Mouse (Mus musculus): ENCODE results near the gene Plxna1. TPM values are rescaled to one million over a fixed set of nuclear protein-coding genes. Genes with fewer than 3 reads are reported as not detected.

Gene Plxna1
- polyA plus RNA-seq, 1 experiment from 2014 or later = 33.2 TPM

- H3K9me3 ChIP-seq (replicated peaks) = no peaks in the 10 kb centered on the region
- H3K4me2 ChIP-seq (replicated peaks) = no peak overlapping the region
- peaks cover 10% of the 10 kb centered on the region; the same call in 1 of the 2 replicates for H3K4me1 ChIP-seq
- ATAC-seq (ENCODE audit: insufficient number of reproducible peaks, low FRiP score, low TSS enrichment, low read depth) = peak; percentile 64; the same call in 1 of the 2 replicates
- H3K9ac ChIP-seq = no peak overlapping the region
- no peaks in the 10 kb centered on the region for H3K27me3 ChIP-seq
- no peak overlapping the region for H3K4me3 ChIP-seq (replicated peaks)
- 38% methylated on average over 10 of the region's 10 CpGs for WGBS
- H3K27ac ChIP-seq (replicated peaks) = no peak overlapping the region
- no peaks in the 10 kb centered on the region for H3K36me3 ChIP-seq
These were observed 90.5 kb downstream of the Plxna1 start for GRCm38 (mm10) chr6:89271731-89272475.

- Histone ChIP-seq H3K9ac (no peak overlapping the region), H3K27ac (replicated peaks) (no peak overlapping the region), H3K4me1 (peaks cover 5% of the 10 kb centered on the region; the same call in 1 of the 2 replicates), H3K4me2 (replicated peaks) (no peak overlapping the region), H3K4me3 (replicated peaks) (no peak overlapping the region), H3K9me3 (replicated peaks) (no peaks in the 10 kb centered on the region), H3K36me3 (no peaks in the 10 kb centered on the region), H3K27me3 (no peaks in the 10 kb centered on the region)
- 72% methylated on average over 5 of the region's 5 CpGs for WGBS
- ATAC-seq (ENCODE audit: insufficient number of reproducible peaks, low FRiP score, low TSS enrichment, low read depth) = no peak
These were observed 95.2 kb downstream of the Plxna1 start for GRCm38 (mm10) chr6:89267181-89267580.

Other genes starting within 250 kb of the Plxna1 start
- gene Chchd6, start 233.0 kb upstream of the Plxna1 start, polyA plus RNA-seq (2015; fragmentation: Nextera tagmentation; extraction: Ambion mirVana) = 58.1 and 64.9 TPM in 2 replicates

Measured in embryonic facial prominence, embryonic 15.5 days (tissue).